Mouse (Mus musculus): ENCODE measurements around the gene Opn1sw.

Opn1sw gene

DNA sequence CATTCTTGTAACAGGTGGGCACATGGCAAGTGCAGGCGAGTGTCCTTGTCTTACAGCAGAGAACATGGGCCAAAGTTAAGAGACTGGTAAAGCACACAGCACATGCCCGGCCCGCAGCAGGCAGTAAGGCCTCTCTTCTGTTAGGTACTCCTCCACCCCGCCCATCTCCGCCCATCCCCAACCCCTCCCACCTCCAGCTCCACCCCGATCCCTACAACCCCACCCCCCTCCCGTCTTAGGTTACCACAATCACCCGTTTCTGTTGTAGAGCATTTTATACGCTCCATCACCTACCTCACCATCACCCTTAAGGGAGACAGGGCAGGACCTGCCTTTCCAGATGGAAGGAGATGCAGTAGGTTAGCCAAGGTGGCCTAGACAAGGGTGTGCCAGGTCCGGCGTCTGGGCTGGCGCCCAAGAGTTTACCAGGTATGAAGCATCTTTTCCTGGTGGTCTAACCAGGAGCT, at the start of gene Opn1sw:
TSS of gene Opn1sw (minus strand) at position 417 of the 467 bp plus-strand sequence.
- no peak for DNase-seq

DNA sequence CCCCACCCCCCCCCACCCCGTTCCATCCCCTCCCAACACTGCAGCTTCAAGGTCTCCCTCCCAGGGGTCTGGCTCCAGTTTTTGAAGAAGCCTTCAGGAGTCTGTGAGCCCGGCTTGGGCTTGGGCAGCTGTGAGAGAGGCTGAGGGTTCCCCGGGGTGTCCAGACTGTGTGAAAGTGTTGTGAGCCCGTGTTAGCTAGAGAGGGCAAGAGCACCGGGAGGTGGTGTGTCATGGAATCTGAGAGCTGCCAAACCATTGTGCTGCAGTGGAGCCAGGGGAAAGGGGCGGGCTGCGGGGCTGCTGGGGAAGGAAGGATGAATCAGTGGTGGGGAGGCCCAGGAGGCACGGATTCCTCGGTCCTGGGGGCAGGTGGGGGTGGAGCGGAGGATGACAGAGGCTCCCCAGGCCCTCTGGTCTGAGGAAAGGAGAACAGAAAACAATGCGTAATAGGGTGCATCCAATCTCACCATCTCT, 48.2 kb upstream of the Opn1sw start:
- no peak for DNase-seq

DNA sequence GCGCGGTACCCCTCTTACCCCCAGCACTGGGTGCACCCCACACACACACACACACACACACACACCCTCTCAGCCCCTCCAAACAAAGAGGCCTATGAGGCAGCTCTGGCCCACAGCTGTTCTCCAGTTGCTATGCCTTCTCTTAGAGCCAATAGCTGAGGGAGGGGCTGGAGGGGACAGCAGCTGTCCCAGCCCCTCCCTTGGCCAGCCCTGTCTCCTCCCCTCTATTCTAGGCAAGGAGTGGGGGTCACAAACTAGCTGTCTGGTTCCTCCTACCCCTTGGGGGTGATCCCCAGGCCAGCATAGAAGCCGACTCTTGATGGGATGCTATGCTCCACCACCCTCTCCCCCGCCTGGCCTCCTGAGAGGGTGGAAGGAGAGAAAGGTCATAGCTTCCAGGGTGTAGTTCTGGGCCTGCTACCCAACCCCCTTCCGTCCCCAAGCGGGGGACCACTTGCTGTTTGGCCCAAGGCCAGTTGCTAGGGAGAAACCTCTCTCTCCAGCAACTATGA, 47.7 kb upstream of the Opn1sw start:
- DNase-seq = no peak

DNA sequence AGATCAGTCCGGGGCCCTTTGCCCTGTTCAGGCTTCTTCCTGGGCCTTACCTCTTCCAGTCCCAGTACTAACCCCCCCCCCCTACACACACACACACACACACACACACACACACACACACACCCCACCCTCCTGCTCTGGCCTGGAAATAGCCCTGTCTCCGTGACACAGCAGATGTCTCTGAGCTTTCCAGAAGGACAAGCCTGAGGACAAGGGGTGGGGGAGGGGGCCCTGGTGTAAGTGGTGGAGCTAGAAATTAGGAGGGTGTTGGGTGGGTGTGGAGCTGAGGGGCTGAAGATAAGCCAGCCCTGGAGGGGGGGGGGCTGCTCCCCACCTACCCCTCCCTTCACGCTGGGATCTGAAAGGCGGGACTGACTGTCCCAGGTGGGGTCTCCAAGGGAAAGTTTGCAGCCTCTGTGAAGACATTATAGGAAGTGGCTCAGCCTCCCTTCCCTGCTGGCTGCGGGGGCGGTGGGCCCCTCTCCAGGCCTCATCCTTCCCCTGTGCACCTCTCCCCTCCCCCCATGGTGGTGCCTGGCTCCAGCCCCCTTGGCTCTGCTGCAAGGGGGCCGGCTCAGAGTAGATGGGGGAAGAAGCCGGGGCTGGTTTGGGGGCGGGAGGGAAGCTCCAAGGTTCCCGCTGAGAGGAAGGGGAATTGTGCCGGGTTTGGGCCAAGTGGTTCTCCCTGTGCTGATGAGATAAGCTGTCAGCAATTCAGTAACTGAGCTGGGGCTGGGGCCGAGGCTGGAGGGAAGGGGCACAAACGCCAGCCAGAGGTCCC, 46.8 kb upstream of the Opn1sw start:
- DNase-seq = no peak

DNA sequence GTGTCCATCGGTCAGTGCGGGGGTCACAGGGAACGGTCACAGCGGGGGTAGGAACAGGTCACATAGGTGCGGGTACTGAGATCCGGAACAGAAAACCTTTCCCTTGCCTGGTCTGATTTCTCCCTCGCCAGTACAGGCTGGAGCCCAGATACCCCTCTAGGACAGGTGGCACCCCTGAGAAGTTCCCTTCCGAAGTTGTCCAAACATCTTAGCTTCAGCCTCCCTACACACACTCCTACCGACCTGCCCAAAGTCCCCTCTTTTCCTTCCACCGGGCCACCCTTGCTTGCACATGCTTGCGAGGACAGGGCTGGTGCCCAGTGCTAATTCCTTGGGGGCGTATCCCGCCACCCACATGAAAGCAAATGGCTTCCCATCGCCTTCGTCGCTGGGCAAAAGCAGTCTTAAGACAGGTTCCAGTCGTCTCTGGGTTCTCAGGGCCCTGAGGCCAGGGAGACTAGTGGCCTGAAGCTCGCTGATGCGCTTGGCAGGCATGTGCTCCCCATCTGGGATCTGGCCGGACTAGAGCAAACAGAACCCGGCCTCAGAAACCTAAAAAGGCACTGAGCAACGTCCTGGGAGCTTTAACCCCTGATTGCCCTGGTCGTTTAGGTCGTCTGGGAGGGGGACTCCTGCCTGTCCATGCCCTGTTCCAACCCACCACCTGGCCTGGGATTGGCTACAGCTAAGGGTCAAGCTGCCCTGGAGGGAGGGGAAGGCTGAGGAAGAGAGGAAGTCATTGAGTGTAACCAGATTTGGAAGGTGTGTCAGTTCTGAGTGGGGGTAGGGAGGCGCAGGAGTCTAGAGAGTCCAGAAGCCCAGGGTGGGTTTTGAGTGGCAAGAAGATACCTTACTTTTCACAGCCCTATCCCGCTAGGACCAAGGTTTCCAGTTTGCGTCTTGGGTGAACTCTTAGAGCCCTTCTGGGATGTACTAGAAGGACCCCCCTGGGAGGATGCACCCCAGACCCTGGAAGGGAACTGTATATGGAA, 45.8 kb upstream of the Opn1sw start:
- no peak for DNase-seq

DNA sequence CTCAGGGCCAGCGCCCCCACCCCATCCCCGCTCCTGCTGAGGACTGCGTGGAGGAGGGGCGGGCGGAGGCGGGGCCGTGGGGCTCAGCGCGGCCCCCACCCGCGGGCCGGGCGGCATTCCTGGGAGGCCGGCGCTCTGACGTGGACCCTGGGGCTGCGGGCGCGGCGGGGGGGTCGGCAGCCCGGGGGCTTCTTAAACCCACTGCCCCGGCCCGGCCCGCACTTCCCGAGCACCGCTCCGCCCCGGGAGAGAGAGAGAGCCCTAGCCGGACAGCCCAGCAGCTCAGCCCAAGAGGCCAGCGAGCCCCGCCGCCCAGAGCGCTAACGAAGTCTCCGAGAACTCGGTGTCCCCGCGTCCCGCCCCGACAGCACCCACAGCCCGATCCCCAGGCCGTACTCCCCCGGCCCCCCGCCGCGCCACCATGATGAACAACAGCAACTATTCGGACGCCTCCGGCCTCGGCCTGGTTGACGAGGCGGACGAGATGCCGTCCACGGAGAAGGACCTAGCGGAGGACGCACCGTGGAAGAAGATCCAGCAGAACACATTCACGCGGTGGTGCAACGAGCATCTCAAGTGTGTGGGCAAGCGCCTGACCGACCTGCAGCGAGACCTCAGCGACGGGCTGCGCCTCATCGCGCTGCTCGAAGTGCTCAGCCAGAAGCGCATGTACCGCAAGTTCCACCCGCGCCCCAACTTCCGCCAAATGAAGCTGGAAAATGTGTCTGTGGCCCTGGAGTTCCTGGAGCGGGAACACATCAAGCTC, 45.0 kb upstream of the Opn1sw start, which contains the start of gene Flnc:
TSS of gene Flnc (plus strand) at position 219 of the 766 bp plus-strand sequence.
- no peak for DNase-seq

DNA sequence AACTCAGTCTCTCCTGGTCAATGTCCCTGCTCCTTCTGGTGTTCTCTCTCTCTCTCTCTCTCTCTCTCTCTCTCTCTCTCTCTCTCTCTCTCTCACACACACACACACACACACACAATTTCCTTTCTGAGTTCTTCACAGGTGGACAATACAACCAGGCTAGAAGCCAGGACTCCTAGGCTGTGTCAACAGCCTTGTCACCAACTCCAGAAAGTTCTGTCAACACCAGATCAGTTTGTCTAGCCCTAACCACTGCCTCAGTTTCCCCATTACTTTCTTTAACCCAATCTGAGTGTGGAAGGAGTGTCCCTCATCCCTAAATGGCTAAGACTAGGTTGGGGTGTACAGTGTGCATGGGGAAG, 44.4 kb upstream of the Opn1sw start:
- DNase-seq = no peak

DNA sequence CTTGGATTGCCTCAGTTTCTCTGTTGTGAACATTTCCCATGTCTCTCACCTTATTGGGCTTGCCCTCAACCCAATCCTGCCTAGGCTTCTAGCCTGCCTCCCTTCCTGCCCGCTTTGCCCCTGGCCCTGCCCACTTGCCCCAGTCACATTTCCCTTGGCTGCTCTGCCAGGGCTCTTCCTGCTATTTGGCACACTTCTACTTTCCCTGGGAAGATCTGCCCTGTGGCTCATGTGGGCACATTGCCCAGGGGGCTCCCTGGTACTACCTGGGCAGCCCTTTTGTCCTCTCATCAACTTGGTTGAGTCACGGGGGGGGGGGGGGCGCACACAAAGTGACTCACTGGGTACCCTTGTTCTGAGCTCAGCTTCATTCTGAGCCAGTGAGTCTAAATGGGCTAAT, 43.9 kb upstream of the Opn1sw start:
- no peak for DNase-seq

DNA sequence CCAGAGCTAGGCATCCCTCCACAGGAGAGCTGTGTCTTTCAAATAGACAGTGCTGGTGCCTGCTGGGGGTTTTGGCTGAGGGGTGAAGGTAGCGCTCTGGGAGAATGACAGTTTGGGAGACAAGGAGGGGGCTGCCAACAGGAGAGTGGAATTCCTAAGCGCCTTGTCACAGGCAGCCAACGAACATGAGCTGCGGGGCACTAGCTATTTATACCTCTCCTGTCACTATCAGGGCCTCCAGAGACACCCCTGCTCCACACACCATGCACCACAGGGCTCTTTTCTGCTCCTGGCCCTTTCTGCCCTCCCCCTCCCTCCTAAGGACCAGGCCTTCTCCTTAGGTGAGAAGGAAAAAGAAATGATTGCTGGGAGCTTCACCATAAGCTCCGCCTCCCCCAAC, 43.2 kb upstream of the Opn1sw start:
- no peak for DNase-seq

DNA sequence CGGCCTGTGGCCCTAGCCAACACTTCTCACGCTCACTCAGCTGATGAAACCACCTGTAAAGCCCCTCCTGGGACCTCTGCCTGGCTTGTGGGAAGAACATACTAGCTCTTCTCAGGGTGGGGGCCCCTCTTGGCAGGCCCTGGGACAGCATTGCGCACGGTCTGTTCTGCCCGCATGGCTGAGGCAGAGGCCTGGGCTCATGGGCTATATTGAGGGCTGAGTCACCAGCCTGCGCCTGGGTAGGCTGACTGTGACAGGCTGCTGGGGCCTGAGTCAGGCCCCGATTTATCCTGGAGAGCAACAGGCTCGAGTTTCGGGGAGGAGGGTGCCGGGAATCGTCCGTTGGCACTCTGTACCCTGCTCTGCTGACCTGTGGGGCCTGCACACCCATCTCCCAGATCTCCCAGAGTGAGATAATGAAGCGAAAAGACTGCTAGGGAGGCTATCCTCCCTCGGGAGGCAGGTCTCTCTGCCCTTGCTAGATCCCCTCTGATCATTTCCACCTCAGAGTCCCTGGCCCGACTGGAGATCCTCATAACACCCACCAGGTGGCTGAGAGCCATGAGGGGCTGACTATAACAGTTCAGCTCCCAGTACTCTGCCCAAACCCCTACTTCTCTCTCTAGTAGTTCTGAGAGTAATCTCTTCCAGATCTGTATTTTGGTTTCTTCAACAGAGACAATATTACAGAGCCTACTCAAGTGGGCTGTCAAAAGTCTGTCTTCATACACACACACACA, 42.6 kb upstream of the Opn1sw start:
- no peak for DNase-seq

DNA sequence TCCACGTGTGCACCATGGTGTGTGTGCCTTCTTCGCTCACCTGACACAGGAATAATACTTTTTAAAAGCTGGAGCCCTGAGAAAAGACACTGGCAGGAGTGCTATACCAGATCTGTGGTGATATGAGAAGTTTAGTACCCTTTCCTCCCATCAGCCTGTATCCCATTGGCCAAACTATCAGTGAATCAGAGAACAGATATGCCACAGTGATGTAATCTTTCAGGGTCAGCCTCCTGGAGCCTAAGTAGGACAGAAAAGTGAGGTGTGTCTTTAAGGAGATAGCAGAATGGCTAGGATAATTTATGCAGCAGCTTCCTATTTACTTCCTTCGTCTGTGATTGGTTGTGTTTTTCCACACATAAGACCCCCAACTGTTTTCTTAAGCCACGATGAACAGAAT, 39.9 kb upstream of the Opn1sw start:
- DNase-seq = no peak

DNA sequence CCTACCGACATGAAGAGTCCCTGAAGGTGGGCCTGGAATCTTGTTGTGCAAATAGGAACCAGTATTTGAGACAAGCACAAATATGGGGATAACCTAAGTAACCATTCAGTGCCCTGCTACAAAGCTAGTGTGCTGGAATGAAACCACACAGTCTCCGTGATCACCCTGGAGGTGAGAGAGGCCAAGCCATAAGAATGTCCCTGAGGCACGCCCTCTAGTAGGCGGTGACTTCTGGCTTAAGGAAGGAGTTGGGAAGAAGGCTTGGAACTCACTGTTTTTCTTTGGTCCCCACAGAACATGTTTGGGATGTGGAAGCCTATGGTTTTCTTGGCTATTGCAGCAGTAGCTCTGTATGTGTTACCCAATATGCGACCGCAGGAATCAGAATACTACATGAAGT, 38.1 kb upstream of the Opn1sw start:
- DNase-seq = no peak

DNA sequence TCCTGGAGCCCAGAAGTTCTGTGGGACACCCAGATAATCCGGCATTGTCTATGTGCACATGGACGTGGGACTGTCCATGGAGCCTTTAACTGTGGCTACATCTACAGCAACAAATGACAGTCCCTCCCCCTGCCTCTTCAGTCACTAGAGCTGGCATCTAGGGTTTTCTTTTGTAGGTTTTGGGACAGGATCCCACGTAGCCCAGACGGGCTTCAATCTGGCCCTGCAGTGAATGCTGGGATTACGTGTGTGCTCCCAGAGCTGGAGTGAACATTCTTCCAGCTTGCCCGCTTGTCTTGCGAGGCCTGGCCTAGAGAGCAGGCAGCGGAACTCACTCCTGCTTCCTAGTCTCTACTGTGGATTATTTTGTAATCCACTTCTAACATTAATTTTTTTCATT, 36.9 kb upstream of the Opn1sw start:
- no peak for DNase-seq

DNA sequence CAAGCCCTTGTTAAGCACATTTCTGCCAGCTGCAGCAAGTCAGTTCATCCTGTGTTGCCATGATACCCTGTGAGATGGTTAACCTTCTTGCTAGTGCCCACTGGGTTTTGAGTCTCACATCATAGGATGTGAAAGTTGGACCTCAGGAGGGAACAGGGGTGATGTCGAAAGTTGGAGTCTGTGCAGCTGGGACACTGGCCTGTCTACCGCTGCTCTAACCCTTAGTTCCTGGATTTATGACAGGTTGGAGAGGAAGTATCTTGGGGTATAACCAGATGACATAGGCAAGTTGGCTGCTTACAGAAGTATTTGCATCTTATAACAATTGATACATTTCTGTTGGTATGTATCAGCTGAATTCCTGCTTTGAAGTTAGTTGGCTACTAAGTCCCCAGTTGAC, 32.3 kb upstream of the Opn1sw start:
- no peak for DNase-seq

DNA sequence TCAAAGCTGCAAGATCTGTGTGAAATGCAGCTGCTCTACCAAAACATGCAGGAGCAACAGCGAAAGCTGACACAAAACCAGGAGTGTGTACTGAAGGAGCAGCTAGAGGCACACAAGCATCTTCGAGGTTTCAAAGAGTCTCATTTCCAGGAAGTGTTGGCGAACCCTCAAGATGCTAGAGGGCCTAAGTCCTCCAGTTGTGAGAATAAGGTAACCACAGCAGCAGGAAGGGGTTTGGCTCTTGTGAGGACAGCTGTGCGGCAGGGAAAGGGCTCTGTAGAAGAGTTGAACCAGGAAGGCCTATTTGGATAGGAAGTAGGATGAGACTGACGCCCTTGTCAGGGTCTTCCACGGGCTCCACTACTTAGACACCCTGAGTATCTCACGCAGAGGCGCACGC, 27.2 kb upstream of the Opn1sw start:
- peak; percentile 38 for DNase-seq

DNA sequence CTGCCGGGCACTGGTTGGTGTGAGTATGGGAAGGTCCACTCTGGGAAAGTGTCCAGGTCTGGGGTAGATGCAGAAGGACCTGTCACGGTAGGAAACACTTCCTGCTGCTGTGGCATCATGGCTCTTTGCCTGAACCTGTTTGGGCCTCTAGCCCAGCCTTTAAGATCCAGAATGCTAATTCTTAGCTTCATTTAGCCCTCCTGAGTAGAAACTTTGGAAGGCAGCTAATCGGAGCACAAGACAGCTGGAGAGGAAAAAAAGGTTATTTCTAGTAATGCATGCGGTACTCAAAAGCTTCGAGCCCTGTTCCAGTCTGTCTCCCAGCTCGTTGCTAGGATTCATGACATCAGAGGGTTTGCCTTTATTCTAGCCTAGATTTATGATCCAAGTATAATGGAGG, 18.1 kb upstream of the Opn1sw start:
- no peak for DNase-seq

DNA sequence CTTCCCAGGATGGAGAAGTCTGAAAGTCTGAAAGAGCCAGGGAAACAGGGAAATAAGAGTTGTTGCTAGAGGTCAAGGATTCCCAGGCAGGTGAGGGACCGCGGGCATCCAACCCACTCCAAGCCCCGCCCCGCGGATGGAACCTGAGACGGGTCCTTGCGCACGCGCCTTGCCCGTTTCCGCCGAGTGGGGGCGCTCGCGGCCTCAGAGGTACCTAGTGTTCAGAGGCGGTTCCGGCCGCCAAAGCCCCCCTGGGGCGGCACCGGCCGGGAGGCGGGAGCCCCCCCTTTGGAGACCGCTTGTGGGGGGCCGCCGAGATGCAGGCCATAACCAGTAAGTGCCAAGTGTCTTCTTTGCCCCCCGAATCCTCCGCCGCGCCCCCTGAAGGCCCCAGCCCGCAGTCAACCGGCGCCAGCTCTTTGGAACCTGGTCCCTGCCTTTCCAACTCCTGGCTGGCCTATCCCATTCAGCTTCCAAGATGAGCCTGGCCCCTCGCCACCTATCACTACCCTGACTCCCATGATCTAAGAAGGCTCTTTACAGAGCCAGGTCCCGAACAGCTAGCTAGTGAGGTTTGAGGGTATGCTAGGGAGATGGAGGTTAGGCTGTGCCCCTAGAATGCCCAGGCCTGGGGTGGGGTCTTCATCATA, 14.6 kb upstream of the Opn1sw start:
- peak; percentile 16 for DNase-seq

DNA sequence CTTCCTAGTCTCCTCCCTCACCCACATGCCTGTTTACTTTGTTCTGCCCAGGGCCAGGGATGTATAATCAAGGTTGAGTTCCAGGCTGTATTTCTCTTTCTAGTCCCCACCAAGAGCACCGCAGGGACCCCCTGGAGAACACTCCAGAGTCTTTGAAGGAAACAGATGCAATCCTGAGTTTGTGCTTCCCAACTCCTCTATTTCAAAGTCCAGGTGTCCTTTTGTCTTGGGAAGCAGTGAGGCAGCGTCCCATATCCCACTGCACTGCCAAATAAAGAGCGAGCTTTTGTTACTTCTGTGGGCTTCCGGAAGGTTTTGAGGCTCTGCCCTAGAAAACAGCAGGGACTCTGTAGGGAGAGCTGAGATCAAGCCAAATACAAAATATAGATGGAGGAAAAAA, 11.6 kb upstream of the Opn1sw start:
- DNase-seq = no peak

DNA sequence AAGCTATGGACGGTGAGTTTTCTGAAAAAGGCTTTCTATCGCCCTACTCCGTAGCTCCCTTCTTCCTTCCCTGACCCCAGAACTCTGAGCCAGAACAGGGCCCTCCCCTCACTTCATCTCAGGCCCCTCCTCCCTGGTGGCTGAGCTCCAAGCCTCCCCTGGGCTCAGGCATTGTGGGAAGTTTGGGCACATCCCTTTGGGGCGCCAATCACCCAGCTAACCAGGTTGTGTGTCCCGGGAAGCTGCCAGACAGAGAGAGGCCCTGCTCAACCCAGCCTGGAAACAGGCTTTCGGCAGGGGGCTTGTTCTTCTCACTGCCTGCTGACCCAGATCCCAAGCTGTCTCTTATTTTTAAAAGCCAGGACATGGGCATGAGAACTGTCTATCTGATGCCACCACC, 9.3 kb upstream of the Opn1sw start:
- no peak for DNase-seq

DNA sequence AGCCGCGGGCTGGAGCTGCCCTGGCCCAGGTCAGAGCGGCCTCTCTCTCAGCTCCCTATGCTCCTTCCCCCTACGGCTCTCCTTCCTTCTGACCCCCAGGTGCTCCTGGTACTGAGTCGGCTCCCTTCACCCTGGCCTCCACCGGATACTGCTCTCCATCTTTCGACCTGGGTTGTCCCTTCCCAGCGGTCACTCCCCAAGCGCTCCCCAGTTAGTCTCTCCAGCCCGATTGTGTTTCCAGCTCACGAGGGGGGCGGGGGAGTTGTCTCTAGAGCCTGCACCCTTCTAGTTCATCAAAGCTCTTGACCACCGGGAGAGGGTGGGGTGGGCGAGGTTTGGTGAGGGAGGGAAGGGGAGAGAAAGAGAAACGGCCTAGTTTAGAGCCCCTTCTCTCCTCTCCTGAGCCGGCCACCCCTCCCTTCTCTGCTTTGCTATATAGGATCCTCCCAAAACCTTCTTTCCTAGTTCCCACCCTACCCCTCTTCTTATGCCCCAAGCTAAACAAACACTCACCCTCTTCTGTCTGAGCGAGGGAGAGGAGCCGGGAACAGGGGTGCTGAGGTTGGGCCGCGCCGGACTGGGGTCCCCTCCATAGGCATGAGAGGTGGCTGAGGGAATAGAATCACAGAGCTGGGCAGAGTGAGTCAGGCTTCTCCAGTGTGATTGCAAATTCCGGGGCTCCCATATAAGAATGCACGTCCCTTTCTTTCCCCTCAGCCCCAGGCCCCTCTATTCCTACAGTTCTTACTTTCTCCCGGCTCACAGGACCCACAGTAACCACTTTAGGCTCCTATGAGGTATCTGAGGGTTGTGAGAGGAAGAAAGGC, 8.7 kb upstream of the Opn1sw start:
- DNase-seq = no peak
